Mouse (Mus musculus): ENCODE results near the gene Olfr195.
"Not testable (repeated sequence)": the region's sequence is repeated elsewhere in the genome, so short reads cannot be mapped to it uniquely, and the experiment has no call there.

The Olfr195 gene

DNA sequence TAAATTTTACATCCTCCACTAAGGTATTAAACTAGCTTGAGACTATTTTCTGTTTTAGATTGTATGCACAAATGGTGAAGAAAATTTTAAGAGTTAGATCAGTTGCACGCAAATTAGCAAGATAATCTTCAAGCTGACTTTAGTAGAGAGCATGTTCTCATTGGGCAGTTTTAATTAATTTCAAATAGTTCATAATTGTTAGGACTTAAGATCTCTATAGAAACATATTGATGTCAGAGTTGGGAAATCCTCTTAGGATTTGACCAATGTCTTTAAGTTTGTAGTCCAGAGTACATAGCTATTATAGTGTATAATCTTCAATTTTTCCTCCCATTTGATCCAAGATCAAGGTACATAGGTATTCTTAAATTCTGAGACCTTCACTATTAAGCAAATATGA, at the start of gene Olfr195:
TSS of gene Olfr195 (plus strand) at position 301 of the 400 bp plus-strand sequence.
- no peak for DNase-seq (ENCODE audit: low read depth in 2 of 2, low spot score in 2 of 2)

DNA sequence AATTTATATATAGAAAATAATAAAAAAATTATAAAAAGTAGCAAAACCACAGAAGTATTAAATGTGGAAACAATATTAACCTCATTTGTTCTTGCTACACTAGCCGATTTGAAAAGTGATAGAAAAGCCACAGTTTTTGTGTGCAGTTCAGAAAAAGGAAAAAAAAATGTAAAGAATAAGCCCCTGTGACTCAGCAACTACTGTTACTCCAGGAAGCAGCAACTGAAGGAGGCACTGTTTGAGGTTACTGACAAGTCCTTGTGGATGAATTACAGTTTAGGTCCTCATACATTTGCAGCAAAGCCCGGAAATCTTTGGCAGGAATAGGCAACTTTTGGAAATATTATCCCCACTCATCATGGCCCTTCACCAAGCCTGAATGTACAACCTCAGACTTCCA, 41.5 kb upstream of the Olfr195 start:
- no peak for DNase-seq (ENCODE audit: low read depth in 2 of 2, low spot score in 2 of 2)

DNA sequence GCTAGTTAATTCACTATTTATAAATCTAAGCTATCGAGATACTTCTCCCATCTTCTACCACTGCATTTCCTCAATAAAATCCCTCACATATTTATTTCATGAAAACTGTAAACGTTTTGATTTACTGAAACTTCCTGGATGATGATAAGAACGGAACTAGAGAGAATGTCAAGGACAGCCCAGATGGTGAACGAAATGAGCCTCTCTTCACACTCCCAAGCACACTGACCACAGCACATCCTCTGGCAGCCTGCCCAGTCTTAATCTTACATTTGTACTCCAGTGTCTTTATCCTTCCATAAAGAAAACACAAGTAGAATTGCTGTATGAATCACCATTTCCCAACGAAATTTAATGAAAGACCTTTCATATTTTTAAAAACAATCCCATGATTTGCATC, 38.3 kb upstream of the Olfr195 start:
- not testable (repeated sequence) for DNase-seq (ENCODE audit: low read depth in 2 of 2, low spot score in 2 of 2)

DNA sequence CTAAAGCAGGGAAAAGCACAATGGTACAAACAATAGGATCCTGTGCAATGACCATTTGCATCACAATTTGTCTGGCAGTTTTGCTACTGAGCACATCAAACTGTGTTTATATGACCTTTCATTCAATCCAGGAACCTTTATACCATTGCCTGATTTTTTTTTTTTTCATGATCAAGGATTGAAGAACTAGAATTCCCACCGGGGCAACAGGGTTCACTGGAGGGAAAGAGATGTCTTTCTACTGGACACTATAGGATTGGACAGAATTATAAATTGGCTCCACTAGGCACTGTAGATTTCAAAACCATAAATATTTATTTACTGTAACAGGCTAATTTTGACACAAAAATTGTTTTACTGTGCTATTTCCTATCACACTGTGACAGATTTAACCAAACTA, 35.1 kb upstream of the Olfr195 start, which contains the start of gene Olfr193:
TSS of gene Olfr193 (minus strand) at position 101 of the 400 bp plus-strand sequence.
- DNase-seq (ENCODE audit: low read depth in 2 of 2, low spot score in 2 of 2) = no peak

DNA sequence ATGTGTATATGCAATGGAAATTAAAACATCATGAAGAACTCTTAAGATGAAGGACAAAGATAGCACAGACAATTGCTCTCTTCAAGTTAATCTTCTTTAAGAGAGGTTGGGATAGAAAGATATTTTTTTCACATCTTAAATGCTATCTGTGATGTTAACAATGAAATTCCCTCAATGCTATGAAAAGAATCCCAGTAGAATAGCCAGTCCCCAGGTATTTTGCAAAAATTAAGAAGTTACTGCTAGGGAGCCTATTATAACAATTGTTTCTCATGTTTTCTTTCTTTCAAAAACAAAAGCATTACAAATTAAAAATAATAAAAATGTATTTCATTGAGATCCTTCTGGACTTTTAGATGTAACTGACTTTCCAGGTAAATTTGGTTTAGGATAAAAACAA, 25.9 kb upstream of the Olfr195 start, which contains the start of gene Olfr194:
TSS of gene Olfr194 (minus strand) at position 101 of the 400 bp plus-strand sequence.
- no peak for DNase-seq (ENCODE audit: low read depth in 2 of 2, low spot score in 2 of 2)

DNA sequence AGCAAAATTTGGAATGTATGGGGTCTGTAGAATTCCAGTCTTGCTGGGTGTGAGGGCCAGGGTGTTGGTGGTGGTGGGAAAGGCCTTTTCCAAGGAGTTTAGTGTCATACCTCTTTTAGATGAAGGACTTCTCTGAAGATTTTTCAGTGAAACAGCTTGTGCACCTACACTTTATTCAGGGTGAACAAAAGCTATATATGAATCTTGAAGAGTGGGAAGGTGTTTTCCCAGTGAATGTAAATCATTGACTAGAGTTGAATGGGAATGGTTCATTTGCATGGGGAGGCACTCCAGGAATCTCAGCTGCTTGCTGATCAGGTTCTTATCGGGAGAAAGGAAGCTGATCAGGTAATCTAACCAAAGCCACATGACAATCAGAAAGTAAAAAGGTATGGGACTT, 16.1 kb upstream of the Olfr195 start:
- DNase-seq (ENCODE audit: low read depth in 2 of 2, low spot score in 2 of 2) = no peak

DNA sequence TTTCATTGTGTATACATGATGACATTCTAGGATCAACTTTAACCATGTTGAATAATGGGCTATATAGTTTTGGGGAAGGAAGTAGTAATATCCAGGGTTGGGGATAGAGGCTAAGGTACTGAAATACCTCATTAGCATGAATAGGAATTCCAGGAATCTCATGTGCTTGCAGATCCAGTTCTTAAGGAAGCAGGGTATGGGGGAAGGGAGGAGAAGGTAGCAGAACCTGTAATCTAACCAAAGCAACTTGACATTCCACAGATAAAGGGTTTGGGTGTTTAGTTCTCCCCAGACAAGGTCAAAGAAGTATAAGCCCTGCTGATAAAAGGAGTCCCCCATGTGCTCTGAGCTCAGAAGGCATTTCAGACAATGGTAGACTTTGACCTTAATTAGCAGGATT, 5.7 kb upstream of the Olfr195 start:
- no peak for DNase-seq (ENCODE audit: low read depth in 2 of 2, low spot score in 2 of 2)

DNA sequence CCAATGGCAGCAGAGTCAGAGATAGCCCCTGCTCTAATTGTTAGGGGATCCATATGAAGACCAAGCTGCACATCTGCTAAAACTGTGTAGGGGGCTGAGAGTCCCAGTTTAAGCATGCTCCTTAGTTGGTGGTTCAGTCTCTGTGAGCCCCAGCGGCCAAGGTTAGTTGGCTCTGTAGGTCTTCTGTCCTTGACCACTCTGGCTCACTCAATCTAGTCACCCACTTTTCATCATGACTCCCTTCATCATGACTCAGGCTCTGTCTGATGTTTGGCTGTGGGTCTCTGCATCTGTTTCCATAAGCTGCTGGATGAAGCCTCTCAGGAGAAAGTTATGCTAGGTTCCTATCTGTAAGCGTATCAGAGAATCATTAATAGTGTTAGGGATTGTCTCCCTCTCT, 5.2 kb downstream of the Olfr195 start:
- no peak for DNase-seq (ENCODE audit: low read depth in 2 of 2, low spot score in 2 of 2)

DNA sequence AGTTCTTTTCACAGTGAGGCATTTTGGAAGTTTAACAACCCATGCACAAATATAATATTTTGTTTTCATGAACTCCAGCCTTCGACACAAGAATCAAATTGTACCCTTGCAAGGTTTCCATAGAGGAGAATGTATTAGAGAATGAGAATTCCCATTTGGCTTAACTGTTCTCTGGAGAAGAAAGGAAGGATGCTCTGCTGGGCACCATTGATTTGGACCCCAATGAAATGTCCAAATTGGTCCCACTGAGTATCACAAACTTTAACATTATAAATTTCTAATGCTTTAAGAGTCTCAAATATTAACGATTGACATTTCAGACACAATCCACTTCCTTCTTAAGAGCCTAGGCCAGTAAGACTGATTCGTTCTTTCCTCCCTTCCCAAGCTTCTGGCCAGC, 23.5 kb downstream of the Olfr195 start, which contains the start of gene Olfr196:
TSS of gene Olfr196 (minus strand) at position 101 of the 400 bp plus-strand sequence.
- DNase-seq (ENCODE audit: low read depth in 2 of 2, low spot score in 2 of 2) = no peak
